Mouse (Mus musculus) ovary, postnatal 36 days (tissue): ENCODE results near the gene 4921501E09Rik.
"Not testable (repeated sequence)": the region's sequence is repeated elsewhere in the genome, so short reads cannot be mapped to it uniquely, and the experiment has no call there.

Experiments used
- DNase-seq: peaks from one replicate; pipeline ENCODE4 v3.0.0; 2022; ENCODE audit warnings: low spot score, mixed read lengths

4921501E09Rik gene

DNA sequence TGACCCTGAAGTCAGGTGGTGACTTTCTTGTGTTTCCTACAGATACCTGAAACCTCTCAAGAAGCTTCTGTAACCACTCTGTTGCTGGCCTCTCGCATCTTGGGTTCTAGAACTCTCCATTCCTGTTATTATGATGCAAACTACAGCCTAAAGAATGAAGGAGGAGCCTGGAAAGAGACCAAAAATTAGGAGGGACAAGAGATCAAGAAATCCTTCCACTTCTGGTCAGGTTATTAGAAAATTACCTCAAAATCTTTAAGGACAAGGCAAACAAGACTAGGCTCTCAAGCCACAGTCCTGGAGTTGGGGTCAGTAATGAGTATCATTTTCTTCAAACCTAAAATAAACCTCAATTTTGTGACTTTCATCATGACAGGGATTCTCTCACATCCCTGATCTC lies at the start of gene 4921501E09Rik:
Gene 4921501E09Rik, minus strand, starts transcription at position 101 of the 400 bp plus-strand sequence.
- no peak for DNase-seq

DNA sequence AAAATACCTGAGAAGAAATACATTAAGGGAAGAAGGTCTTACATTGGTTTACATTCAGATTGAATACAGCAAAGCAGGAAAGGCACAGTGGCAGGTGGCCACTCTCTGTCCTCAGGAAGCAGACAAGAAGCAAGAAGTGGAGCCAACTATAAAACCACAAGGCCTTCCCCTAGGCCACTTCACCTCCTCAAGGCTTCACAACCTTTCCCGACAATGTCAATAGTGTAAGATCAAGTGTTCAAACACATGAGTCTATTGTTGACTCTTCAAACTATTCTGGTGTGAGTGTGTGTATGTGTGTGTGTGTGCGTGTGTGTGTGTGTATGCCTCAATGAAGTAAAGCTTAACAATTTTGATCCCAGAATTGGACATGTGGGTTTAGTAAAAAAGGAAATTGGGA lies 29.5 kb upstream of the 4921501E09Rik start:
- DNase-seq: no peak

- peak; percentile 75 for DNase-seq
These were observed 24.7 kb upstream of the 4921501E09Rik start for GRCm38 (mm10) chr17:33092391-33093193.

- no peak for DNase-seq
These were observed 23.8 kb upstream of the 4921501E09Rik start for GRCm38 (mm10) chr17:33091630-33092029.

- DNase-seq: peak; percentile 90
These were observed 21.5 kb upstream of the 4921501E09Rik start, which contains the start of gene Zfp563 for GRCm38 (mm10) chr17:33089220-33089949. TSS of gene Zfp563 (plus strand) at chr17:33089310.

DNA sequence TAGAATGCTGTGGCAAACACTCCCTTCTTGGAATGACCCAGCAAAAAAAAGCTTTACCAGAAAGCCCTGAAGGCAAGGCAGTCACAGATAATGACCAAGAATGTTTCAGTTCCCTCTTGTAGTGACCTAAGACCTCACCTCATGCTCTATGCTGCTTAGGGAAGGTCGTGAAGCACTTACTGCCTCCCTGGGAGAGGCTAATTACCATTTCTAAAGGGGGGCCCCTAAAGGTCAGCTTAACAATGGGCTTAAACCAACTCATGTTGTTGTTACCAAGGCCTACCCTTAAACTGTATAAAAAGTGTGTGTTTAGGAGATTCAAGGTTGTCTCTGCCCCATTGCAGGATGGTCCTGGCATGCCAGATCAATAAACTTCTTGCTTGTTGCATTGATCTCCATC lies 4.9 kb downstream of the 4921501E09Rik start:
- no peak for DNase-seq

- no peak for DNase-seq
These were observed 9.1 kb downstream of the 4921501E09Rik start for GRCm38 (mm10) chr17:33058791-33059190.

GRCm38 (mm10) chr17:33032900-33033891 lies 34.7 kb downstream of the 4921501E09Rik start, which contains the start of gene Zfp763:
TSS of gene Zfp763 (minus strand) at chr17:33033402.
- DNase-seq: peak; percentile 71

- no peak for DNase-seq
These were observed 35.5 kb downstream of the 4921501E09Rik start for GRCm38 (mm10) chr17:33032376-33032775.

DNA sequence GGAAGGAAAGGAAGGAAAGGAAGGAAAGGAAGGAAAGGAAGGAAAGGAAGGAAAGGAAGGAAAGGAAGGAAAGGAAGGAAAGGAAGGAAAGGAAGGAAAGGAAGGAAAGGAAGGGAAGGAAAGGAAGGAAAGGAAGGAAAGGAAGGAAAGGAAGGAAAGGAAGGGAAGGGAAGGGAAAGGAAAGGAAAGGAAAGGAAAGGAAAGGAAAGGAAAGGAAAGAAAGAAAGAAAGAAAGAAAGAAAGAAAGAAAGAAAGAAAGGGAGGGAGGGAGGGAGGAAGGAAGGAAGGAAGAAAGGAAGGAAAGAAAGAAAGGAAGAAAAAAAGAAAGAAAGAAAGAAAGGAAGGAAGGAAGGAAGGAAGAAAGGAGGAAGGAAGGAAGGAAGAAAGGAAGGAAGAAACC lies 47.4 kb downstream of the 4921501E09Rik start:
- not testable (repeated sequence) for DNase-seq
